Mouse (Mus musculus) C3H10T1/2 (cell line): ENCODE results near the gene Taar8c. TPM values are rescaled to one million over a fixed set of nuclear protein-coding genes. Genes with fewer than 3 reads are reported as not detected.

Experiments used
- polyA plus RNA-seq, 2 experiments: library from polyadenylated mRNA; unstranded; fragments of >200 nt; fragmentation: generic; extraction: Trizol; gene quantifications; one replicate each; pipeline ENCODE4 v1.2.1; 2012; ENCODE audit warnings: missing spikeins in 2 of 2

The Taar8c gene
- polyA plus RNA-seq: not detected

DNA sequence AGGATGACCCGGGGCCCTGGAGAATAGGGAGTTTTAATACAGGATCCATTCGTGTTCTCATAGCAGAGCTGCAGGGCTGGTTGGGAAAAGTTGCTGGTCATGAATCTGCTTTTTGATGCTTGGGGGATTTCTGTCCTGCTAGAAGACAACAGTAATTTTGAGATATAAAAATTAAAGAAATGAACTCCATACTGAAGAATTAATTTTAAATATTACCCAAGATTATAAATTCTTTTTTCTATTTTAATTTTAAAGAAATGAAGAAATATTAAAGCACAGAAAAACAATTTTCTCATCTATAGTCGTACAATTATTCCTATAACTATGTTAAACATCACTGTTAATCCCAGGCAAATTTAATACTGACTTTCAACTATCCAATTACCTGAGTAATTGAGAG is at the start of gene Taar8c:
Taar8c (minus strand) TSS at position 101 of the 400 bp plus-strand sequence.

DNA sequence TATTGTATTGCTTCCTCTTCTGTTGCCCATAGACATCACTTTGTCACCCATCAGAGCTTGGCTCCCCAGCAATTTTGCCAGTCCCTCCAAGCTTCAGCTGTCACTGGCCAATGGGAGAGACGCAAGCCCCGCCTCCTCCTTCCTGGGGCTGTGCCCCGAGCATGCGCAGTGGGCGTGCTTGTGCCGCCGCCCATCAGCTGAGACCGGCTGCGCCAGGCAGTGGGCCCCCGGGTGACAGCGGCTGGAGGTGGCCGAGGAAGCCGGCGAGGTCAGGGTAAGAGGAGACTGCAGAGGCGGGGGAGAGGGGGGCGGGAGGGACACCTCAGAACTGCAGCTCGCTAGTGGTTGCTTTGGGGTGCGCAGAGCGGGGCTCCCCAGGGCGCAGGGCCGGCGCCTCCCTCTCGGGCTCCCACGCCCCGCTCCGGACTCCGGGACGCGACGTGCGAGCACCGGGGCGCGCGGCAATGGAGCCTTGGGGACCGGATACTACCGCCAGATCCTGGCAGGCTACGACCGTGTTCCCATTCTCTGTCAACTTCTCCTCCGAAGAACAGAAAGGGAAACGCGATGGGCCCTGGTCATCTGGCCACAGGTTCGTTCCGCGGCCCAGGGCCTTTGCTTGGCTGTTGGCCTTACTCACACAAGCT is 47.5 kb upstream of the Taar8c start, which contains the start of gene Stx7:
Stx7 (plus strand) TSS at position 168 of the 647 bp plus-strand sequence.

DNA sequence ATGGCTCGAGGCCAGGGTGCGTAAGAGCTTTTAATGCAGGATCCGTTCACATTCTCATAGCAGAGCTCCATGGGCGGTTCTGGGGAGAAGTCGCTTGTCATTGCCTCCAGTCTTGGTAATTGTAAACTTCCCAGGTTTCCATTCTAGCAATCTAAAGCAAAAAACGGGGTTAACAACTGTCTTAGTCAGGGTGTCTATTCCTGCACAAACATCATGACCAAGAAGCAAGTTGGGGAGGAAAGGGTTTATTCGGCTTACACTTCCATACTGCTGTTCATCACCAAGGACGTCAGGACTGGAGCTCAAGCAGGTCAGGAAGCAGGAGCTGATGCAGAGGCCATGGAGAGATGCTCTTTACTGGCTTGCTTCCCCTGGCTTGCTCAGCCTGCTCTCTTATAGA is 7.7 kb upstream of the Taar8c start, which contains the start of gene Taar9:
Taar9 (minus strand) TSS at position 101 of the 400 bp plus-strand sequence.

DNA sequence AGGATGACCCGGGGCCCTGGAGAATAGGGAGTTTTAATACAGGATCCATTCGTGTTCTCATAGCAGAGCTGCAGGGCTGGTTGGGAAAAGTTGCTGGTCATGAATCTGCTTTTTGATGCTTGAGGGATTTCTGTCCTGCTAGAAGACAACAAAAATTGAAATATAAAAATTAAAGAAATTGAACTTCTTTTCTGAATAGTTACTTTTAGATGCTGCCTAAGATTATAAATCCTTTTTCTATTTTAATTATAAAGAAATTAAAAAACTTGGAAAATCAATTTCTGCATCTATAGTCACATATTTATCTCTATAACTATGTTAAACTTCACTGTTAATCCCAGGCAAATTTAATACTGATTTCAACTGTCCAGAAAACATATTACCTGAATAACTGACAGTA is 9.5 kb downstream of the Taar8c start, which contains the start of gene Taar8b:
Taar8b (minus strand) TSS at position 101 of the 400 bp plus-strand sequence.

DNA sequence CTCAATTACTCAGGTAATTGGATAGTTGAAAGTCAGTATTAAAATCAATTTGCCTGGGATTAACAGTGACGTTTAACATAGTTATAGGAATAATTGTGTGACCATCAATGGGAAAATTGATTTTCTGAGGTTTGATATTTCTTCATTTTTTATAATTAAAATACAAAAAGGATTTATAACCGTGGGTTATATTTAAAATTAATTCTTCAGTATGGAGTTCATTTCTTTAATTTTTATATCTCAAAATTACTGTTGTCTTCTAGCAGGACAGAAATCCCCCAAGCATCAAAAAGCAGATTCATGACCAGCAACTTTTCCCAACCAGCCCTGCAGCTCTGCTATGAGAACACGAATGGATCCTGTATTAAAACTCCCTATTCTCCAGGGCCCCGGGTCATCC is 25.5 kb downstream of the Taar8c start, which contains the start of gene Taar8a:
Taar8a (plus strand) TSS at position 301 of the 400 bp plus-strand sequence.

Other genes with a start within 250 kb of the Taar8c start
- under 1 TPM; 0.09 to 0.57 TPM for gene Vnn1, start 207.2 kb downstream of the Taar8c start, polyA plus RNA-seq
- not detected for gene Taar1, start 181.6 kb downstream of the Taar8c start, polyA plus RNA-seq
- not detected for gene Taar2, start 163.3 kb downstream of the Taar8c start, polyA plus RNA-seq
- not detected for gene Taar3, start 152.4 kb downstream of the Taar8c start, polyA plus RNA-seq
- gene Taar4, start 141.4 kb downstream of the Taar8c start, polyA plus RNA-seq: not detected
- gene Taar5, start 131.2 kb downstream of the Taar8c start, polyA plus RNA-seq: under 1 TPM in 1 of 2 experiments, not detected in 1; 0.05 TPM
- not detected for gene Taar6, start 116.3 kb downstream of the Taar8c start, polyA plus RNA-seq
- gene Taar7a, start 108.4 kb downstream of the Taar8c start, polyA plus RNA-seq: not detected
- gene Taar7b, start 102.0 kb downstream of the Taar8c start, polyA plus RNA-seq: not detected
- gene Taar7d, start 74.7 kb downstream of the Taar8c start, polyA plus RNA-seq: not detected
- not detected for gene Taar7e, start 64.3 kb downstream of the Taar8c start, polyA plus RNA-seq
- gene Taar7f, start 52.4 kb downstream of the Taar8c start, polyA plus RNA-seq: not detected
- not detected for gene Taar8a, start 25.4 kb downstream of the Taar8c start, polyA plus RNA-seq
- not detected for gene Taar8b, start 9.6 kb downstream of the Taar8c start, polyA plus RNA-seq
- not detected for gene Taar9, start 7.6 kb upstream of the Taar8c start, polyA plus RNA-seq
- 10 to 100 TPM in 1 of 2 experiments, 1 to 10 TPM in 1; 4.6 to 53.3 TPM for gene Stx7, start 47.4 kb upstream of the Taar8c start, polyA plus RNA-seq
- gene Moxd1, start 121.6 kb upstream of the Taar8c start, polyA plus RNA-seq: not detected